Mouse (Mus musculus): ENCODE data around the gene Dach2. TPM values are rescaled to one million over a fixed set of nuclear protein-coding genes. Genes with fewer than 3 reads are reported as not detected.
A peak's percentile ranks its signal among the peaks of the same experiment; 100 is the strongest.

The Dach2 gene
- polyA plus RNA-seq, 1 experiment from 2014 or later: 14.4 TPM

GRCm38 (mm10) chrX:113687163-113687562 is 389.9 kb downstream of the Dach2 start:
- no peak overlapping the region for H3K4me3 ChIP-seq
- no peaks in the 10 kb centered on the region for H3K4me1 ChIP-seq (replicated peaks)
- H3K9me3 ChIP-seq: no peaks in the 10 kb centered on the region
- H3K9ac ChIP-seq: no peak overlapping the region
- ATAC-seq (ENCODE audit: low FRiP score): 0 out of 2 replicates have a peak, but pooled peaks have one; percentile 39
- H3K27ac ChIP-seq: no peak overlapping the region
- 50% methylated on average over 2 of the region's 2 CpGs for WGBS
- no peaks in the 10 kb centered on the region for H3K27me3 ChIP-seq
- H3K4me2 ChIP-seq: no peak overlapping the region
- H3K36me3 ChIP-seq: no peaks in the 10 kb centered on the region

GRCm38 (mm10) chrX:113712363-113712762 is 415.1 kb downstream of the Dach2 start:
- Histone ChIP-seq H3K4me2 (no peak overlapping the region), H3K4me1 (replicated peaks) (no peaks in the 10 kb centered on the region), H3K27me3 (no peaks in the 10 kb centered on the region), H3K9ac (no peak overlapping the region), H3K9me3 (no peaks in the 10 kb centered on the region), H3K4me3 (no peak overlapping the region), H3K27ac (no peak overlapping the region), H3K36me3 (no peaks in the 10 kb centered on the region)
- WGBS: 90% methylated on average over 2 of the region's 2 CpGs
- no peak for ATAC-seq (ENCODE audit: low FRiP score)

GRCm38 (mm10) chrX:113724124-113724523 is 426.8 kb downstream of the Dach2 start:
- H3K4me3 ChIP-seq: no peak overlapping the region
- H3K9me3 ChIP-seq: no peaks in the 10 kb centered on the region
- ATAC-seq (ENCODE audit: low FRiP score): no peak
- H3K27ac ChIP-seq: no peak overlapping the region
- no peaks in the 10 kb centered on the region for H3K27me3 ChIP-seq
- H3K36me3 ChIP-seq: no peaks in the 10 kb centered on the region
- no peak overlapping the region for H3K9ac ChIP-seq
- no peaks in the 10 kb centered on the region for H3K4me1 ChIP-seq (replicated peaks)
- H3K4me2 ChIP-seq: no peak overlapping the region

GRCm38 (mm10) chrX:113747122-113747521 is 449.8 kb downstream of the Dach2 start:
- Histone ChIP-seq H3K9ac (no peak overlapping the region), H3K4me2 (no peak overlapping the region), H3K27me3 (no peaks in the 10 kb centered on the region), H3K4me3 (no peak overlapping the region), H3K4me1 (replicated peaks) (no peaks in the 10 kb centered on the region), H3K36me3 (no peaks in the 10 kb centered on the region), H3K27ac (no peak overlapping the region), H3K9me3 (no peaks in the 10 kb centered on the region)
- no peak for ATAC-seq (ENCODE audit: low FRiP score)

- Histone ChIP-seq H3K27ac (no peak overlapping the region), H3K36me3 (no peaks in the 10 kb centered on the region), H3K4me3 (no peak overlapping the region), H3K4me1 (replicated peaks) (no peaks in the 10 kb centered on the region), H3K9me3 (no peaks in the 10 kb centered on the region), H3K9ac (no peak overlapping the region), H3K4me2 (no peak overlapping the region), H3K27me3 (no peaks in the 10 kb centered on the region)
- no peak for ATAC-seq (ENCODE audit: low FRiP score)
- 9% methylated on average over 1 of the region's 1 CpGs for WGBS
Measured at GRCm38 (mm10) chrX:113792264-113792663, 495.0 kb downstream of the Dach2 start.

GRCm38 (mm10) chrX:113810369-113810768 is 513.1 kb downstream of the Dach2 start:
- Histone ChIP-seq H3K4me2 (no peak overlapping the region), H3K27me3 (no peaks in the 10 kb centered on the region), H3K9me3 (no peaks in the 10 kb centered on the region), H3K36me3 (no peaks in the 10 kb centered on the region), H3K4me3 (no peak overlapping the region), H3K27ac (no peak overlapping the region), H3K4me1 (replicated peaks) (no peaks in the 10 kb centered on the region), H3K9ac (no peak overlapping the region)
- 0 out of 2 replicates have a peak, but pooled peaks have one; percentile 32 for ATAC-seq (ENCODE audit: low FRiP score)

- Histone ChIP-seq H3K9me3 (no peaks in the 10 kb centered on the region), H3K4me1 (replicated peaks) (no peaks in the 10 kb centered on the region), H3K36me3 (no peaks in the 10 kb centered on the region), H3K4me3 (no peak overlapping the region), H3K27ac (no peak overlapping the region), H3K27me3 (no peaks in the 10 kb centered on the region), H3K4me2 (no peak overlapping the region), H3K9ac (no peak overlapping the region)
- 78% methylated on average over 1 of the region's 1 CpGs for WGBS
- ATAC-seq (ENCODE audit: low FRiP score): no peak
Measured at GRCm38 (mm10) chrX:113826810-113827209, 529.5 kb downstream of the Dach2 start.

GRCm38 (mm10) chrX:113833062-113833461 is 535.8 kb downstream of the Dach2 start:
- H3K9ac ChIP-seq: no peak overlapping the region
- H3K27me3 ChIP-seq: no peaks in the 10 kb centered on the region
- H3K4me2 ChIP-seq: no peak overlapping the region
- no peak overlapping the region for H3K27ac ChIP-seq
- WGBS: 97% methylated on average over 1 of the region's 1 CpGs
- no peaks in the 10 kb centered on the region for H3K4me1 ChIP-seq (replicated peaks)
- no peaks in the 10 kb centered on the region for H3K36me3 ChIP-seq
- no peaks in the 10 kb centered on the region for H3K9me3 ChIP-seq
- no peak overlapping the region for H3K4me3 ChIP-seq
- no peak for ATAC-seq (ENCODE audit: low FRiP score)

- 74% methylated on average over 2 of the region's 2 CpGs for WGBS
- no peak overlapping the region for H3K27ac ChIP-seq
- no peak for ATAC-seq (ENCODE audit: low FRiP score)
Measured at GRCm38 (mm10) chrX:113867835-113868495, 570.7 kb downstream of the Dach2 start.

More at GRCm38 (mm10) chrX:113867835-113868495, 570.7 kb downstream of the Dach2 start:
- Histone ChIP-seq H3K9me3 (no peaks in the 10 kb centered on the region), H3K4me1 (replicated peaks) (no peaks in the 10 kb centered on the region), H3K9ac (no peak overlapping the region), H3K27me3 (no peaks in the 10 kb centered on the region), H3K4me3 (no peak overlapping the region), H3K36me3 (no peaks in the 10 kb centered on the region), H3K4me2 (no peak overlapping the region)

Other genes with a start within 250 kb of the Dach2 start
- 13.2 and 14.0 TPM in 2 replicates for gene Chm, start 112.0 kb upstream of the Dach2 start, polyA plus RNA-seq (2015; fragmentation: Nextera tagmentation; extraction: Ambion mirVana)

Data from hindbrain, embryonic 13.5 days (tissue).